Mouse (Mus musculus) heart, embryonic 10.5 days (tissue): ENCODE results near the gene Mapre3. TPM values are rescaled to one million over a fixed set of nuclear protein-coding genes. Genes with fewer than 3 reads are reported as not detected.

Experiments used
- DNase-seq: peaks from one replicate; pipeline ENCODE4 v3.0.0-alpha.2; 2017; ENCODE audit warnings: low spot score
- H3K27ac ChIP-seq: fragments of 300-500 bp; sonication (generic); 2 replicates; pipeline ENCODE4 v1.5.1; 2016; ENCODE audit warnings: mild to moderate bottlenecking
- H3K27me3 ChIP-seq: fragments of 300-500 bp; sonication (generic); 2 replicates; pipeline ENCODE4 v1.6.1; 2016; ENCODE audit warnings: mild to moderate bottlenecking; ENCODE audit not compliant: poor library complexity, insufficient read depth, severe bottlenecking
- H3K36me3 ChIP-seq: fragments of 300-500 bp; sonication (generic); 2 replicates; pipeline ENCODE4 v1.6.1; 2016; ENCODE audit warnings: mild to moderate bottlenecking, moderate library complexity
- H3K4me1 ChIP-seq: fragments of 300-500 bp; sonication (generic); 2 replicates; pipeline ENCODE4 v1.6.1; 2016; ENCODE audit warnings: mild to moderate bottlenecking
- H3K4me3 ChIP-seq: fragments of 300-500 bp; sonication (generic); 2 replicates; pipeline ENCODE4 v1.5.1; 2016; ENCODE audit warnings: mild to moderate bottlenecking, moderate library complexity
- H3K9me3 ChIP-seq: fragments of 300-500 bp; sonication (generic); 2 replicates; pipeline ENCODE4 v1.6.1; 2016; ENCODE audit warnings: mild to moderate bottlenecking, moderate library complexity
- WGBS: fragments of 180-500 bp; shearing (Covaris S2); methylation state at CpG from one replicate; pipeline ENCODE4 v1.1.7; 2016; 5-methylcytosine and 5-hydroxymethylcytosine counted together
- polyA plus RNA-seq: library from polyadenylated mRNA; unstranded; fragments of >200 nt; fragmentation: Nextera tagmentation; extraction: Ambion mirVana; gene quantifications from 2 replicates; pipeline ENCODE4 v1.2.1, GENCODE M21; 2016

Mapre3 gene
- polyA plus RNA-seq, 1 experiment from 2014 or later = 16.3 TPM

GRCm38 (mm10) chr5:30915456-30915855, 101.0 kb downstream of the Mapre3 start:
- Histone ChIP-seq H3K4me3 (peak overlapping the region; percentile 62), H3K9me3 (no peaks in the 10 kb centered on the region), H3K27ac (peak overlapping the region; percentile 93), H3K27me3 (no peaks in the 10 kb centered on the region), H3K4me1 (peaks cover 84% of the 10 kb centered on the region), H3K36me3 (peaks cover 37% of the 10 kb centered on the region)
- DNase-seq = no peak
- WGBS = 54% methylated on average over 9 of the region's 9 CpGs

Other genes with a start within 250 kb of the Mapre3 start
- 17.0 and 34.2 TPM in 2 replicates for gene Kcnk3, start 226.5 kb upstream of the Mapre3 start, polyA plus RNA-seq
- gene Slc35f6, start 166.7 kb upstream of the Mapre3 start, polyA plus RNA-seq = 25.5 and 28.4 TPM in 2 replicates
- gene Cenpa, start 147.9 kb upstream of the Mapre3 start, polyA plus RNA-seq = 323 and 372 TPM in 2 replicates
- gene Dpysl5, start 103.1 kb upstream of the Mapre3 start, polyA plus RNA-seq = 4.0 and 5.6 TPM in 2 replicates
- gene Tmem214, start 53.4 kb downstream of the Mapre3 start, polyA plus RNA-seq = 86.3 and 87.4 TPM in 2 replicates
- gene Agbl5, start 74.1 kb downstream of the Mapre3 start, polyA plus RNA-seq = 12.3 and 17.4 TPM in 2 replicates
- gene Ost4, start 93.1 kb downstream of the Mapre3 start, polyA plus RNA-seq = 432 and 455 TPM in 2 replicates
- gene Emilin1, start 98.8 kb downstream of the Mapre3 start, polyA plus RNA-seq = 166 and 172 TPM in 2 replicates
- gene Khk, start 106.8 kb downstream of the Mapre3 start, polyA plus RNA-seq = 10.5 and 14.5 TPM in 2 replicates
- 5.5 and 6.0 TPM in 2 replicates for gene Cgref1, start 130.9 kb downstream of the Mapre3 start, polyA plus RNA-seq
- gene Preb, start 145.7 kb downstream of the Mapre3 start, polyA plus RNA-seq = 118 and 124 TPM in 2 replicates
- 0.11 and 0.17 TPM in 2 replicates for gene Tcf23, start 154.0 kb downstream of the Mapre3 start, polyA plus RNA-seq
- gene Atraid, start 233.7 kb downstream of the Mapre3 start, polyA plus RNA-seq = 79.7 and 87.6 TPM in 2 replicates
- gene Slc5a6, start 234.3 kb downstream of the Mapre3 start, polyA plus RNA-seq = 9.9 and 11.3 TPM in 2 replicates
- 42.7 and 50.9 TPM in 2 replicates for gene Cad, start 240.1 kb downstream of the Mapre3 start, polyA plus RNA-seq